Mouse (Mus musculus): ENCODE data around the gene Bicral. TPM values are rescaled to one million over a fixed set of nuclear protein-coding genes. Genes with fewer than 3 reads are reported as not detected.

Gene Bicral
- polyA plus RNA-seq, 1 experiment = 11.4 TPM

DNA sequence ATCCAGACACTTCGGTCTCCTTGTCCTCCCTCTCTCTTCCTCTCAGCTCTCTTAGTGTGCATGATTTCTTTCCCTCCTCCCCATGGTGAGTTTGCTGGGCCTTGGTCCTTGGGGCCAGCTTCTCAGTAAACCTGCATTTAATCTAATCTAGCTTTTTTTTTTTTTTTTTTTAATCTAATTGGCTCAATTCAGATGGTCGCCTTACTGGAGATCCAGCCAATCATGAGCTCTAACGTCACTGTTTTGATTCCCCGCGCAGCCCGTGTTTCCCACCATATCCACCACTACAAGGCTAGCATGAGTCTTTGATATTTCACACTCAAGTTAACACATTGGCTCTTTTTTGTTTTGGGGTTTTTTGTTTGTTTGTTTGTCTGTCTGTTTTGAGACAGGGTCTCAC lies 43.8 kb downstream of the Bicral start:
- DNase-seq = no peak
- no peak for TF ChIP-seq CTCF (conservative IDR thresholded peaks at IDR 0.05; ENCODE audit: insufficient read depth, insufficient read length, low read depth, low read length)
- TF ChIP-seq POLR2A (IDR thresholded peaks at IDR 0.05; ENCODE audit: low read depth, low read length) = no peak
- Histone ChIP-seq H3K27me3 (replicated peaks; ENCODE audit: control insufficient read depth, insufficient read depth, low read length) (no peaks in the 10 kb centered on the region), H3K36me3 (ENCODE audit: control insufficient read depth, insufficient read depth, low read length) (no peaks in the 10 kb centered on the region; the same call in 1 of the 2 replicates), H3K4me1 (ENCODE audit: control insufficient read depth, insufficient read depth, low read length) (no peaks in the 10 kb centered on the region), H3K27ac (ENCODE audit: insufficient read depth, low read depth, low read length) (no peak overlapping the region), H3K4me3 (ENCODE audit: insufficient read depth, low read depth, low read length) (no peak overlapping the region)
- 94% methylated on average over 6 of the region's 6 CpGs for WGBS

DNA sequence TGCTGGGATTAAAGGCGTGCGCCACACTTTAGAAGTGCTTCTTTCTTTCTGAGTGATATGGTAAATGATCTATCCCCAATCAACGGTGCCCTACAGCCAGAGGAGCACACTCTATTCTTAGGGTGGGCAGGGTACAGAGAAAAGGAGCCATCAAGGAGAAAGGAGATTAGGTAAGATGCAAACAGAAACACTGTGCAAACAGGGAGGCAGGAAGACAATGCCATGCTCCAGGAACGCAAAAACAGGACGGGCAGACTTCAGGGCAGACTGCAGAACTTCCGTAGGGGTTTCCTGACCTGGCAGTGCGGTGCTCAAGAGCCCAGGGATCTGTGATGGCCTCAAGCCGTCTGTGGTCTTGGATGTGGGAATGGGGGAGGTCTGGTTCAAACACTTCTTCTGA lies 44.6 kb downstream of the Bicral start:
- Histone ChIP-seq H3K4me1 (ENCODE audit: control insufficient read depth, insufficient read depth, low read length) (no peaks in the 10 kb centered on the region), H3K36me3 (ENCODE audit: control insufficient read depth, insufficient read depth, low read length) (no peaks in the 10 kb centered on the region; the same call in 1 of the 2 replicates), H3K4me3 (ENCODE audit: insufficient read depth, low read depth, low read length) (no peak overlapping the region), H3K27me3 (replicated peaks; ENCODE audit: control insufficient read depth, insufficient read depth, low read length) (no peaks in the 10 kb centered on the region), H3K27ac (ENCODE audit: insufficient read depth, low read depth, low read length) (no peak overlapping the region)
- no peak for DNase-seq
- TF ChIP-seq POLR2A (IDR thresholded peaks at IDR 0.05; ENCODE audit: low read depth, low read length) = no peak
- no peak for TF ChIP-seq CTCF (conservative IDR thresholded peaks at IDR 0.05; ENCODE audit: insufficient read depth, insufficient read length, low read depth, low read length)
- 75% methylated on average over 8 of the region's 8 CpGs for WGBS

DNA sequence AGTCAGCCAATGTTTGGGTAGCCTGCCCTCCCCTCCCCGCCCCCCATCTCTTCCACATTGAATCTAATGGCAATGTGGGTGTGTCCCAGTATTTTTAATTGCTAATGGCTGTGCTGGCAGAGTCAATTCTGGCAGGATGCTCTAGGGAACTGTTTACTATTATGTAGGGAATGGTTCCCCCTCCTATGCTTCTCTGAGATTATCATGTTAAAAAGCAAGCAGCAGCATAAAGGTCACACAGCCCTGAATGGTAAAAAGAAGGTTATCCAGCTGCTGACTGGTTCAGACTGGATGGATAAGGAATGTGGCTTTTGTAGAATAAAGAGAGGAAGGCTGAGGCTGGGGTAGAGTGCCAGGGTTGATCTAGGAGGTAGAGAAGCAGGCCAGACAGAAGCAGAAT lies 45.8 kb downstream of the Bicral start:
- Histone ChIP-seq H3K27me3 (replicated peaks; ENCODE audit: control insufficient read depth, insufficient read depth, low read length) (no peaks in the 10 kb centered on the region), H3K27ac (ENCODE audit: insufficient read depth, low read depth, low read length) (no peak overlapping the region), H3K36me3 (ENCODE audit: control insufficient read depth, insufficient read depth, low read length) (peaks cover 1% of the 10 kb centered on the region; the same call in 1 of the 2 replicates), H3K4me3 (ENCODE audit: insufficient read depth, low read depth, low read length) (no peak overlapping the region), H3K4me1 (ENCODE audit: control insufficient read depth, insufficient read depth, low read length) (no peaks in the 10 kb centered on the region)
- WGBS = 92% methylated on average over 1 of the region's 1 CpGs
- no peak for DNase-seq
- TF ChIP-seq POLR2A (IDR thresholded peaks at IDR 0.05; ENCODE audit: low read depth, low read length) = no peak
- TF ChIP-seq CTCF (conservative IDR thresholded peaks at IDR 0.05; ENCODE audit: insufficient read depth, insufficient read length, low read depth, low read length) = no peak

DNA sequence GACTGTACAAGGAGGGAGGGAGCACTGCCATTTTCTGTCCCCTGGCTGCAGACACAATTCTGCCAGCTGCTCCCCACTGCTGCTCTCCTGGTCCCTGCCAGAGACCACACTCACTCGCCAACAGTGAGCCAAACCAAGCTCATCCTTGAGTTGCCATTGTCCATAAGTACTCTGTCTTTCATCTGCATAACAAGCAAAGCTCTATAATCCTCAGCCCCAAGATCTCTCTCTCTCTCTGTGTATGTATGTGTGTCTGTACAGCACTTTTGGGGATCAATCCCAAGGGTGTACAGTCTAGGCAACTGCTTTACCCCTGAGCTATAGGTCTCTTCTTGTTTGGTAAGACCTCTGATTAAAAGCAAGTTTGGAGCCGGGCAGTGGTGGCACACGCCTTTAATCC lies 47.6 kb downstream of the Bicral start:
- Histone ChIP-seq H3K27ac (ENCODE audit: insufficient read depth, low read depth, low read length) (no peak overlapping the region), H3K4me1 (ENCODE audit: control insufficient read depth, insufficient read depth, low read length) (no peaks in the 10 kb centered on the region), H3K4me3 (ENCODE audit: insufficient read depth, low read depth, low read length) (no peak overlapping the region), H3K36me3 (ENCODE audit: control insufficient read depth, insufficient read depth, low read length) (peaks cover 1% of the 10 kb centered on the region; the same call in 1 of the 2 replicates), H3K27me3 (replicated peaks; ENCODE audit: control insufficient read depth, insufficient read depth, low read length) (no peaks in the 10 kb centered on the region)
- no peak for DNase-seq
- WGBS = 97% methylated on average over 3 of the region's 3 CpGs
- no peak for TF ChIP-seq POLR2A (IDR thresholded peaks at IDR 0.05; ENCODE audit: low read depth, low read length)
- TF ChIP-seq CTCF (conservative IDR thresholded peaks at IDR 0.05; ENCODE audit: insufficient read depth, insufficient read length, low read depth, low read length) = no peak

DNA sequence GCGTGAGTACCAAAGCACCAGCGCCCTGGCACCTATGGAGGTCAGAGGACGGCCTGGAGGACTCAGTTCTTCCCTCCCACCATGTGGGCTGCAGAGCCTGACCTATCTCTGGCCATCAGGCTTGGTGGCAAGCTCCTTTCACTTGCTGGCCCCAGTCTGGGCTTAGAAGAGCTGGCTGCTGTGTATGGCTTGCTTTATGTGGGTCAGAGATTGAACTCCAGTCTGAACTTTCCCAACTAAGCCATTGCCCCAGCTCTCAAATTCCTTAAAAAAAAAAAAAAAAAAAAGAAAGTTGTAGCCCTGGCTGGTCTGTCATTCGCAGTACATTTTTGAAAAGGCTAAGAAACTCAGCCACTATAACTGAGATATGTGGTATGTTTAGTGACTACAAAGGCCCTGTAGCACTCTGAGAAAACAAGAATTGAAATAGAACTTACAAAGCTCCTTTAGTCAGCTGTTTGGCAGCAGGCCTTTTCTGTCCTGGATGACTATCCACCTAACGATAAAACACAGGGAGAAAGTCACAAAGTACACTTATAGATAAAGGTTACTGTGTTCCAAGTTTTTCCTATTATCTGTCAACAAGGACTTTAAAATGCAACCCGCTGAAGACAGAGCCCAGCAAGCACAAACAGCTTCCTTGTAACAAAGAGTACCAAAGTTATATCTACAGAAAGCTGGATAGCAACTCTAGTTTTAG lies 49.0 kb downstream of the Bicral start:
- peaks cover 1% of the 10 kb centered on the region; the same call in 1 of the 2 replicates for H3K36me3 ChIP-seq (ENCODE audit: control insufficient read depth, insufficient read depth, low read length)
- TF ChIP-seq CTCF (conservative IDR thresholded peaks at IDR 0.05; ENCODE audit: insufficient read depth, insufficient read length, low read depth, low read length) = no peak
- no peak for TF ChIP-seq POLR2A (IDR thresholded peaks at IDR 0.05; ENCODE audit: low read depth, low read length)
- no peak overlapping the region for H3K27ac ChIP-seq (ENCODE audit: insufficient read depth, low read depth, low read length)
- H3K4me1 ChIP-seq (ENCODE audit: control insufficient read depth, insufficient read depth, low read length) = no peaks in the 10 kb centered on the region
- no peaks in the 10 kb centered on the region for H3K27me3 ChIP-seq (replicated peaks; ENCODE audit: control insufficient read depth, insufficient read depth, low read length)
- H3K4me3 ChIP-seq (ENCODE audit: insufficient read depth, low read depth, low read length) = no peak overlapping the region
- DNase-seq = peak; percentile 11
- WGBS = 75% methylated on average over 6 of the region's 6 CpGs

DNA sequence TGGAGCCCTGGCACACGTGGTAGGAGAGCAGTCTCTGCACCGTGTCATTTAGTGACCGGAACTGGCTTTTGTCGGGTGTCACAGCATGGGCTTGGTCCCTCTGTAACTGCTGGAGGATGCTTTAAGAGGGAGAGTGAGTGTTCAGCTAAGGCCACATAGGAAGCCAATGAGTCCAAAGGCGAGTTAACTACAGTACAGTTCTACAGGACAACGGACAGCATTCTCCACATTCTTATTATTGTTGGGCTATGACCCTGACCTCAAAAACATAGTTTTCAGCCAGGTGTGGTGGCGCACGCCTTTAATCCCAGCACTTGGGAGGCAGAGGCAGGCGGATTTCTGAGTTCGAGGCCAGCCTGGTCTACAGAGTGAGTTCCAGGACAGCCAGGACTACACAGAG lies 49.9 kb downstream of the Bicral start:
- Histone ChIP-seq H3K4me1 (ENCODE audit: control insufficient read depth, insufficient read depth, low read length) (no peaks in the 10 kb centered on the region), H3K27me3 (replicated peaks; ENCODE audit: control insufficient read depth, insufficient read depth, low read length) (no peaks in the 10 kb centered on the region), H3K27ac (ENCODE audit: insufficient read depth, low read depth, low read length) (no peak overlapping the region), H3K4me3 (ENCODE audit: insufficient read depth, low read depth, low read length) (no peak overlapping the region), H3K36me3 (ENCODE audit: control insufficient read depth, insufficient read depth, low read length) (peaks cover 1% of the 10 kb centered on the region; the same call in 1 of the 2 replicates)
- 75% methylated on average over 10 of the region's 10 CpGs for WGBS
- DNase-seq = no peak
- TF ChIP-seq POLR2A (IDR thresholded peaks at IDR 0.05; ENCODE audit: low read depth, low read length) (no peak), CTCF (conservative IDR thresholded peaks at IDR 0.05; ENCODE audit: insufficient read depth, insufficient read length, low read depth, low read length) (no peak)

DNA sequence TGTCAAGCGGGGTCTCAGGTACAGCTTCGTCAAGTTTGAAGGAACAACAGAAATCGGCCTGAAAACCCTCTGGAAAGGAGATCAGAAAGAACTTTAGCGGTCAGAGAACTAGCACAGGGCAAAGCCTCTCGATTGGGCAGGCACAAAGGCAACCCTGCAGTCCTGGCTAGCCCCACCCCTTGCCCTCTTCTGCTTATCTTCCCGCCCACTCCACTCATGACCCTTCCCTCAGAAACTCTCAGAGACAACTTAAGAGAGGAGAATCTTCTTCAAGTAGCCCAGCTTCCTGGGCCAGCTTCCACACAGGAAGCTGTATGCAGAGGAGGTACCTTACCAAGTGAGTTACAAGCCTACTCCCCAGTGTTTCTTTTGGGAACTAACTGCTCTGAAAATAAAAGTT lies 56.5 kb downstream of the Bicral start:
- Histone ChIP-seq H3K27ac (ENCODE audit: insufficient read depth, low read depth, low read length) (no peak overlapping the region), H3K27me3 (replicated peaks; ENCODE audit: control insufficient read depth, insufficient read depth, low read length) (no peaks in the 10 kb centered on the region), H3K36me3 (ENCODE audit: control insufficient read depth, insufficient read depth, low read length) (peaks cover 8% of the 10 kb centered on the region), H3K4me1 (ENCODE audit: control insufficient read depth, insufficient read depth, low read length) (no peaks in the 10 kb centered on the region), H3K4me3 (ENCODE audit: insufficient read depth, low read depth, low read length) (no peak overlapping the region)
- no peak for DNase-seq
- TF ChIP-seq POLR2A (IDR thresholded peaks at IDR 0.05; ENCODE audit: low read depth, low read length) = no peak
- no peak for TF ChIP-seq CTCF (conservative IDR thresholded peaks at IDR 0.05; ENCODE audit: insufficient read depth, insufficient read length, low read depth, low read length)
- 74% methylated on average over 6 of the region's 6 CpGs for WGBS
